In genomic region chrX:167211871-167212555, GRCm38 (mm10) we compare ENCODE assay signal across 11 mouse cellular contexts. TPM values are rescaled to one million over a fixed set of nuclear protein-coding genes. Genes with fewer than 3 reads are reported as not detected.
DNase-seq lines count a peak whose midpoint lies in the region; ATAC-seq and TF ChIP-seq lines count a peak whose summit lies in the region.
"Had no signal": no experiment of that assay in that cellular context is flagged by ENCODE, and none has a peak within 500 bp of the region (broad histone marks: within the 10 kb centered on the region; RNA-seq: fewer than 3 reads in every experiment).

No protein-coding gene starts in this region.

- H3K27me3 ChIP-seq in heart, embryonic 10.5 days (ENCODE audit: insufficient read depth, poor library complexity, severe bottlenecking), result peaks cover 16% of the 10 kb centered on the region; the same call in 1 of the 2 replicates
- no peaks in the 10 kb centered on the region for H3K27me3 ChIP-seq in lung, postnatal 0 days (replicated peaks; ENCODE audit: insufficient read depth, low read length)
- peaks cover 31% of the 10 kb centered on the region for H3K27me3 ChIP-seq in embryonic facial prominence, embryonic 13.5 days
- H3K27me3 ChIP-seq: neural tube, embryonic 12.5 days had no signal

- no peak for ATAC-seq in lung, postnatal 0 days
- ATAC-seq in embryonic facial prominence, embryonic 13.5 days (ENCODE audit: insufficient number of reproducible peaks, insufficient read depth, low FRiP score, low TSS enrichment, low read depth), result no peak
- ATAC-seq: CD4-positive, CD25-positive, alpha-beta regulatory T cell, adult 4 months had no signal

- no peak for TF ChIP-seq EP300 in lung, postnatal 0 days (IDR thresholded peaks at IDR 0.05)

- H3K4me1 ChIP-seq in heart, embryonic 10.5 days, result peaks cover 11% of the 10 kb centered on the region; the same call in 1 of the 2 replicates
- H3K4me1 ChIP-seq in lung, postnatal 0 days (ENCODE audit: insufficient read depth, low read depth, low read length), result peaks cover 3% of the 10 kb centered on the region; the same call in 1 of the 2 replicates
- H3K4me1 ChIP-seq in lung, adult 2 months (ENCODE audit: control insufficient read depth, insufficient read depth, low read length), result peaks cover 5% of the 10 kb centered on the region
- no peaks in the 10 kb centered on the region for H3K4me1 ChIP-seq in embryonic facial prominence, embryonic 13.5 days
- H3K4me1 ChIP-seq: limb, embryonic 15.5 days had no signal

- H3K27ac ChIP-seq in heart, embryonic 10.5 days, result peak overlapping the region; percentile 36; the same call in 1 of the 2 replicates
- H3K27ac ChIP-seq in lung, postnatal 0 days (ENCODE audit: low read length), result peak overlapping the region; percentile 52; the same call in 1 of the 2 replicates
- H3K27ac ChIP-seq in embryonic facial prominence, embryonic 13.5 days, result no peak overlapping the region; the same call in 1 of the 2 replicates
- H3K27ac ChIP-seq: limb, embryonic 15.5 days; neural tube, embryonic 12.5 days had no signal

- WGBS in heart, embryonic 10.5 days, result 56% methylated on average over 9 of the region's 9 CpGs
- 48% methylated on average over 9 of the region's 9 CpGs for WGBS in lung, postnatal 0 days
- WGBS in lung, adult 2 months, result 37% methylated on average over 9 of the region's 9 CpGs
- WGBS in embryonic facial prominence, embryonic 13.5 days, result 41% methylated on average over 9 of the region's 9 CpGs

- TF ChIP-seq POLR2A in lung, adult 2 months (IDR thresholded peaks at IDR 0.05; ENCODE audit: borderline replicate concordance, extremely low read depth, low read depth, low read length), result no peak

- peak overlapping the region; percentile 20 for H3K4me2 ChIP-seq in lung, postnatal 0 days (replicated peaks; ENCODE audit: low read depth, low read length)
- H3K4me2 ChIP-seq in embryonic facial prominence, embryonic 13.5 days, result 0 out of 2 replicates have a peak overlapping the region, but pooled peaks have one; percentile 30
- H3K4me2 ChIP-seq: limb, embryonic 15.5 days; neural tube, embryonic 12.5 days had no signal

- 0 out of 2 replicates have a peak, but pooled peaks cover 3% of the 10 kb centered on the region for H3K36me3 ChIP-seq in heart, embryonic 10.5 days
- H3K36me3 ChIP-seq in lung, postnatal 0 days (ENCODE audit: insufficient read depth, low read length), result no peaks in the 10 kb centered on the region
- H3K36me3 ChIP-seq in embryonic facial prominence, embryonic 13.5 days, result no peaks in the 10 kb centered on the region
- H3K36me3 ChIP-seq: limb, embryonic 15.5 days; neural tube, embryonic 12.5 days had no signal

- H3K9me3 ChIP-seq in heart, embryonic 10.5 days, result no peaks in the 10 kb centered on the region
- H3K9me3 ChIP-seq in lung, postnatal 0 days (ENCODE audit: low read length), result no peaks in the 10 kb centered on the region
- no peaks in the 10 kb centered on the region for H3K9me3 ChIP-seq in embryonic facial prominence, embryonic 13.5 days
- H3K9me3 ChIP-seq: limb, embryonic 15.5 days; neural tube, embryonic 12.5 days had no signal

- intact Hi-C loops in heart, postnatal 36 days (cut with DNase I), result loop anchor here (10.0 kb wide), 1 partner anchor 317 kb away; no protein-coding TSS in a partner anchor

- no peak overlapping the region for H3K9ac ChIP-seq in lung, postnatal 0 days (replicated peaks; ENCODE audit: low read depth)
- H3K9ac ChIP-seq in embryonic facial prominence, embryonic 13.5 days, result no peak overlapping the region
- H3K9ac ChIP-seq: limb, embryonic 15.5 days; neural tube, embryonic 12.5 days had no signal

- TF ChIP-seq CTCF in lung, postnatal 0 days (IDR thresholded peaks at IDR 0.05), result no peak
- no peak for TF ChIP-seq CTCF in lung, adult 2 months (IDR thresholded peaks at IDR 0.05; ENCODE audit: insufficient read depth, low read length)

- no peak overlapping the region for H3K4me3 ChIP-seq in heart, embryonic 10.5 days
- H3K4me3 ChIP-seq in lung, postnatal 0 days (ENCODE audit: low read depth, low read length), result no peak overlapping the region
- no peak overlapping the region for H3K4me3 ChIP-seq in lung, adult 2 months (replicated peaks; ENCODE audit: extremely low read depth, low read depth, low read length)
- H3K4me3 ChIP-seq in embryonic facial prominence, embryonic 13.5 days, result no peak overlapping the region
- H3K4me3 ChIP-seq: limb, embryonic 15.5 days; neural tube, embryonic 12.5 days had no signal

- no peak for DNase-seq in heart, embryonic 10.5 days (ENCODE audit: low spot score)
- no peak for DNase-seq in heart, postnatal 36 days
- DNase-seq in lung, postnatal 0 days (ENCODE audit: low spot score), result peak; percentile 30
- DNase-seq in lung, adult 2 months, result no peak
- peak; percentile 32 for DNase-seq in naive thymus-derived CD4-positive, alpha-beta T cell, adult 2 months (ENCODE audit: low read depth)
- no peak for DNase-seq in adrenal gland, postnatal 4 days (ENCODE audit: low spot score in 2 of 2)
- DNase-seq in ovary, postnatal 14 days (ENCODE audit: low spot score), result no peak

RNA-seq across cellular contexts. Expression of gene Tmsb4x, which starts 2.9 kb away (rescaled TPM):
- polyA plus RNA-seq in heart, embryonic 10.5 days (2016; fragmentation: Nextera tagmentation; extraction: Ambion mirVana), result 1,947 and 1,991 TPM in 2 replicates
- total RNA-seq in heart, postnatal 36 days (2021), result 100 to 1,000 TPM; 474 to 506 TPM
- 7,609 and 7,998 TPM in 2 replicates for polyA plus RNA-seq in lung, postnatal 0 days (2015; fragmentation: Nextera tagmentation; extraction: Ambion mirVana)
- 450 and 779 TPM in 2 replicates for polyA plus RNA-seq in lung, adult 2 months (2012; rRNA removed)
- 2,270 and 2,389 TPM in 2 replicates for polyA plus RNA-seq in embryonic facial prominence, embryonic 13.5 days (2015; fragmentation: Nextera tagmentation; extraction: Ambion mirVana)
- 100 to 1,000 TPM; 645 to 701 TPM for total RNA-seq in adrenal gland, postnatal 4 days (2021)

RNA-seq across cellular contexts. Expression of gene Tlr8, which starts 52.1 kb away (rescaled TPM):
- polyA plus RNA-seq in heart, embryonic 10.5 days (2016; fragmentation: Nextera tagmentation; extraction: Ambion mirVana), result 0.08 TPM in 1 of 2 replicates, not detected in the other
- total RNA-seq in heart, postnatal 36 days (2021), result 1 to 10 TPM; 1.4 to 3.0 TPM
- polyA plus RNA-seq in lung, postnatal 0 days (2015; fragmentation: Nextera tagmentation; extraction: Ambion mirVana), result 1.5 and 1.9 TPM in 2 replicates
- polyA plus RNA-seq in lung, adult 2 months (2012; rRNA removed), result 1.4 and 2.5 TPM in 2 replicates
- 0.10 and 0.58 TPM in 2 replicates for polyA plus RNA-seq in embryonic facial prominence, embryonic 13.5 days (2015; fragmentation: Nextera tagmentation; extraction: Ambion mirVana)
- total RNA-seq in adrenal gland, postnatal 4 days (2021), result 1 to 10 TPM; 1.7 to 1.8 TPM

Comparison
In these comparisons a context has a peak if more than half of its experiments do, and no peak if none do; other contexts are left out.
1. DNase-seq: peak in lung, postnatal 0 days (single experiment) and naive thymus-derived CD4-positive, alpha-beta T cell, adult 2 months (single experiment); none in heart, embryonic 10.5 days (single experiment), heart, postnatal 36 days (0 of 2), lung, adult 2 months (single experiment), adrenal gland, postnatal 4 days (0 of 2) and ovary, postnatal 14 days (single experiment).